Mouse (Mus musculus) T-cell, adult 66 days (primary cell): ENCODE measurements around the gene Hibch. TPM values are rescaled to one million over a fixed set of nuclear protein-coding genes. Genes with fewer than 3 reads are reported as not detected.

Experiments
- total RNA-seq, 2 experiments: library from RNA; stranded (reverse); gene quantifications; 3 replicates in 1 of 2; 4 replicates in 1 of 2; pipeline ENCODE4 v1.2.4; 2023

Gene Hibch
- total RNA-seq: 10 to 100 TPM; 23.5 to 23.9 TPM

GRCm38 (mm10) chr1:52844782-52845665, at the start of gene Hibch:
Gene Hibch, plus strand, starts transcription at chr1:52844929.

GRCm38 (mm10) chr1:52816910-52817812, 27.6 kb upstream of the Hibch start, which contains the start of gene Inpp1:
Gene Inpp1, minus strand, starts transcription at chr1:52817688.

Other genes starting within 250 kb of the Hibch start
- gene Nemp2, start 214.2 kb upstream of the Hibch start, total RNA-seq: 10 to 100 TPM; 33.8 to 40.8 TPM
- gene Mfsd6, start 117.5 kb upstream of the Hibch start, total RNA-seq: 10 to 100 TPM; 29.0 to 34.4 TPM
- gene Inpp1, start 27.2 kb upstream of the Hibch start, total RNA-seq: 10 to 100 TPM; 61.0 to 61.1 TPM
- gene 1700019D03Rik, start 175.2 kb downstream of the Hibch start, total RNA-seq: under 1 TPM; 0.82 to 0.98 TPM
- not detected for gene Mstn, start 216.7 kb downstream of the Hibch start, total RNA-seq